Mouse (Mus musculus) lung, postnatal 25 days (tissue): ENCODE data around the gene Prorsd1.

Source experiments
- DNase-seq: peaks from one replicate; pipeline ENCODE4 v3.0.0; 2022; ENCODE audit warnings: low spot score

Prorsd1 gene

GRCm38 (mm10) chr11:29503948-29504893 lies 10.6 kb downstream of the Prorsd1 start:
- no peak for DNase-seq

DNA sequence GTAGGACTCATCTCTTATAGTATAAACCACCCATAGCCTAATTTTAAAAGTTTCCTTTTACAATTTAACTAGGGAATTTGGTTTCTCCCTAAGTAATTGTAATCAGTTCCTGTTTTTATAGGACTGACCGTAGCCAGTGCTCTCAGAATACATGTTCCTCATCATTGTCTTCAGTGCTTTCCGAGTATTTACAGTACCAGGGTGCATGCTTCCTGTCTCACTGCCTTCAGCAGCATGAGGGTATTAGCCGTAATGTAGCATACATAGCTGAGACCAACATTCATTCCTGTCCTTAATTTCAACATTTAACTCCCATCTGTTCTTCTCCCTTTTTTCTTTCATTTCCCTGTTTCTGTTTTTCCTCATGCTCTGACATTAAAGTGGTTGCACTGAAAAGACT lies 17.9 kb downstream of the Prorsd1 start:
- no peak for DNase-seq

DNA sequence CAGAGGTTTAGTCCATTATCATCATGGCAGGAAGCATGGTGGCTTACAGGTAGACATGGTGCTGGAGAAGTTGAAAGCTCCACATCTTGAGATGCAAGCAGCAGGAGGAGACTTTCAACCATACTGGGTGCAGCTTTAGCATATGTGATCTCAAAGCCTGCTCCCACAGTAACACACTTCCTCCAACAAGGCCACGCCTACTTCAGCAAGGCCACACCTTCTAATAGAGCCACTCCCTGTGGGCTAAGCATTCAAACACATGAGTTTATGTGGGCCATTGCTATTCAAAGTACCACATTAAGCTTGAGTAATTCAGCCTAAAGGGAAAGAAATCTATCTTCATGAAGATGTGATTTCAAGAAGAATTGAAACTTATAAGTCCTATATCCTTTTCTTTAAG lies 21.7 kb downstream of the Prorsd1 start:
- no peak for DNase-seq

DNA sequence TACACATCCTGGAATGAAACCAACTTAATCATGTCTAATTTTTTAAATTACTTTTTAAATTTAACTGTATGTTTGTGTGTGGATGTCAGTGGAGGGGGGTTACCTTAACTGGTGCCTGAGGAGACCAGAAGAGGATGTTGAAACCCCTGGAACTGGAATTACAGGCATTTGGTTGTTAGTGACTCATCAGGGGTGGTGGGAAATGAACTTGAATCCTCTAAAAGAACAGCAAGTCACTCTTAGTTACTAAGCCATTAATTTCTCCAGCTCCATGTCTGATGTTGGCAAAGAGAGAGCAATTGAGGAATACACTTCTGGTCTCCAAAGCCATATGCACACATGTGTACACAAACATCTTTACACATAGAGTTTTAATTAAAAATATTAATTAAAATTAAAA lies 40.2 kb downstream of the Prorsd1 start:
- DNase-seq = no peak
